Mouse (Mus musculus): ENCODE results near the gene Dclre1a.
"Not testable (repeated sequence)": the region's sequence is repeated elsewhere in the genome, so short reads cannot be mapped to it uniquely, and the experiment has no call there.

Dclre1a gene

DNA sequence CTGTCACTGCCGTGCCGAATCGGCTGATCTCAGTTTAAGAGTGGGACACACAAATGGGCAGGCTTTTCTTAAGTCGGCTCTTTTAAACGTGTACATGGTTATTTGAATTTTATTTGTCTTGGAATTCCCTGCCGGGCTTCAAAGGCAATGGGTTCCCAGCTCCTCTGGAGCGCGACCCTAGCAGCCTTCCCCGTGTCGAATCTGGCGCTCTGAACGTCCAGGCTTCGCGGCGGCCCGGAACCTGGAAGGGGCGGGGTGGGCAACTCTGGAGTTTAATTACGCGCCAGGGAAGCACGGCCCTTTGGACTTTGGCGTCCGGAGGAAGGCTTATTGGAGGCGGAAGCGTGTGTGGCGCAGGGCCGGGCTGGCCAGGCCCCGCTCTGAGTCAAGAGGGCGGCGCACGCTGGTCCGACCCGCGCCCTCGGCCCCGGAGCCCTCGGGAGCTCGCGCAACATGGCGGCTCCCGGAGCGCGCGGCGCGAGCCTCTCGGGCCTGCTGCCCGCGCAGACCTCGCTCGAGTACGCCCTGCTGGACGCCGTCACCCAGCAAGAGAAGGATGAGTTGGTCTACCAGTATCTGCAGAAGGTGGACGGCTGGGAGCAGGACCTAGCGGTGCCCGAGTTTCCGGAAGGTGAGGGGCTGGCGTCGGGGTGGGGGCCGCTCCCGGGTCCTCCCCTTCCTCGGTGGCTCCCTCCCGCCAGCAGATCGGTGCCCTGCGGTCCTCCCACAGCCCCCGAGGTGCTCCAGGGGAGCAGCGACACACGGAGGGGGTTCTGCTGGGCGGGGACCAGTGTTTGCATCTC is 409 bp upstream of the Dclre1a start, which contains the start of gene Nhlrc2:
Nhlrc2 (plus strand) TSS at position 32 of the 803 bp plus-strand sequence.
- peak; percentile 68 for DNase-seq (ENCODE audit: low spot score)

DNA sequence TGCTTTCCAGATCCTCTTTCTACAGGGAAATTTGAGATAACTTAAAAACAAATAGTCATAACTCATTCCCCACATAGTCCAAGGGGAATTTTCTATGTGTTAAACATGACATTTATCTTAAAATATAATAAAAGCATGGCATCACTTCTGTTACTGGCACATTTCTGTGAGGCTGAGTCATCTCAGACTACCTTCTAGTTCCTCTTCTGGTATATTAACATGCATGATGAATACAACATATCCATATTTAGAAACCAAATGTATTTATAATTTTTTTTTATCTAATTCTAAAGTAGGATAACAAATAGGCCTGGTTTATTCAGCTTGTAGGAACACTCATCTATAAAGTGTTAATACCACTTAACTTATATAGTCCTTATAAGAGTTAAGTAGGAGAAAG is 2.0 kb downstream of the Dclre1a start:
- DNase-seq (ENCODE audit: low spot score): no peak

DNA sequence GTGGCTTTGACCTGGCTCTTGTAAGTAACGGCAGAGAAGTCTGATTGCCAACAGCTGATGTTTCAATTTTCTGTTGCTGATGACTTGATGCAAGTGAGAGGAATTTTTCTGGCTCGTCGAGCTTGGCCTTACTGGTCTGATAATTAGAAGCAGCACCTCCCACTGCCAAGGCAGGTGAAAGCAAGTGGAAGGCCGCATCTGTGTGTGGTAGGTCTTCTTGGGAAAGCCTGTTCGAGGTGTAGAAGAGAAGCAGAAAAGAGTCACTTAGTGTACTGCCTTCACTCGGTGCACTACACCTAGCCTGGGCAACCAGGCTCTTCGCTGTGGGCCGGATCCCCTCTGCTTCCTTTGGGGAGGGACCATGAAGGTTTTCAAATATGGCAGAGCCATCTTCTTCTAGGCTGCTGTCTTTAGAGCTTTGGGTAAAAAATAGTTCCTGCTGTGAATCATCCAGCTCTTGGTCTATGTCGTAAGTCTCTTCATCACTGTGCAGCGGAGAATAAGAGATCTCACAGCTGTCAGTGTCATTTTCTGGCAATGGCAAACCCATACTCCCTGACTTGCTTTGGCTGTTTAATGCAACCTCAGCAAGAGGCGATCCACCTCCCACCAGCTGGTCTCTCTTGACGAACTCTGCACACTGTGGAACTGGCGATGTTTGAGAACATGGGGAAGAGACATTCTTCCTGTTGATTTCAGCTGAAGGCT is 3.2 kb downstream of the Dclre1a start:
- no peak for DNase-seq (ENCODE audit: low spot score)

DNA sequence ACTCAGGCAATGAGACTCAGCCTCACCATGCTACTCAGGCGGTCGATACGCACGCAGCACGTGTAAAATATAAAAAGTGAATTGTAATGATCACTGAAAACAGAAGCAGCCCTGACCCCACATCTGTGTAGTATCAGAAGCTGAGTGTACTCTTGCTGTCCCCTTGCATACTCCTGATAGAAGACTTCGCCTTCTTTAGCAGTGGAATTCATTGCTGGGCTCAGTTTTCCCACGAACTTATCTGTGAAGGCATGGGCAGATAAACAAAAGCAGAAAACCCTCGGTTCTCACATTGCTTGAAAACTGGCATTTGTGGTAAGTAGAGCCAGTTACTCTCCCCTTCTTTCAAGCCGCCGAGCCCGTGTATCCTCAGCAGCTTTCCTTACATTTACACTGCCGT is 4.7 kb downstream of the Dclre1a start:
- DNase-seq (ENCODE audit: low spot score): no peak

DNA sequence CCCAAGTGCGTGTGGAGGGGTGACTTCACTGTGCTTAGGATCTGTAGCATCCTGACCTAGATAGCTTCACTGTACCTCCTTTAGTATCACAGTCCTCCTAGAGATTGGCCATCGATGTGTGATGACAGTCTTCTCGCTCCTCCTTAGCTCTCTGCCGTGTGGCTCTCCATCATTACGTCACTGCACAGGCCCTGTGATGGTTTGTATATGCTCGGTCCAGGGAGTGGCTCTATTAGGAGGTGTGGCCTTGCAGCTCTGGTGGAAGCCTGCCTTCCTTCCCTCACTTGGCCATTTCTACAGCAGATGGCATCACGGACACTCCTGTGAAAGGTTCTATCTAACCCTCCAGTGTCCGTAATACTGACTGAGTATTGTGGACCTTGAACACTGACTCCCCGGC is 12.3 kb downstream of the Dclre1a start:
- no peak for DNase-seq (ENCODE audit: low spot score)

DNA sequence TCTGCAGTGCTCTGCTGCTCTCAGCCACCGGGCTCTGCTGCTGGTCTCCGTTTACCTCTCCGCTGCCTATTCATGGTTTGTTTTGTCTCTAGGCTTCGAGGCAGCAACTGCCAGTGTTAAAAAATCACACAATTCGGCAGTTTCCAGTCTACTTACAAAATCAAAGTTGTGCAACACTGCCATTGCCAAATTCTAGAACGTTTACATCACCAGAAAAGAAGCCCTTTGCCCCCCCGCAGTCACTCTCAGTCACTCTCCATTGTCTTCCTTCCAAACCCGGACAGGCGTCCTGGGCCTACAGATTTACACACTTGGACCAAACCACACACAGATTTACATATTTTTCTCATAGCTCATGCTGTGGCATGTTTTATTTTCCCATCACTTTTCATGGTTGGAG is 13.0 kb downstream of the Dclre1a start:
- DNase-seq (ENCODE audit: low spot score): no peak

DNA sequence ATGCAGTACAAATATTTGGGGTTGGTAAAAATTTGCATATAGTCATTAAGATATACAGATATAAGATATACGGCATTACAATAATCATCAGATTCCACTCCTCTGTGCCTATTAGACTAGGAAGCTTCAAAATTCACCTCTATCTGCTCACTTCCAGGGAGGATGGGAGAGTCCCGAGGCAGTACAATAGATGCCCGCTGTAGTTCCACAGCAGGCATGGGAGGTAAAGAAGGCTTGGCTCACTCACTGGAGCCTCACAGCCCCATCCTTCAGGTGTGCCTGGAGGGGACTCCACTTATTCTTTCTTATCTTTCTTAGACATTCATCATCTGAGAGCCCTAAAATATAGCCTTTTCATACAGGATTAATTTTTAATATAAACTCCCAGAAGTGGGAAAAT is 13.7 kb downstream of the Dclre1a start:
- DNase-seq (ENCODE audit: low spot score): no peak

DNA sequence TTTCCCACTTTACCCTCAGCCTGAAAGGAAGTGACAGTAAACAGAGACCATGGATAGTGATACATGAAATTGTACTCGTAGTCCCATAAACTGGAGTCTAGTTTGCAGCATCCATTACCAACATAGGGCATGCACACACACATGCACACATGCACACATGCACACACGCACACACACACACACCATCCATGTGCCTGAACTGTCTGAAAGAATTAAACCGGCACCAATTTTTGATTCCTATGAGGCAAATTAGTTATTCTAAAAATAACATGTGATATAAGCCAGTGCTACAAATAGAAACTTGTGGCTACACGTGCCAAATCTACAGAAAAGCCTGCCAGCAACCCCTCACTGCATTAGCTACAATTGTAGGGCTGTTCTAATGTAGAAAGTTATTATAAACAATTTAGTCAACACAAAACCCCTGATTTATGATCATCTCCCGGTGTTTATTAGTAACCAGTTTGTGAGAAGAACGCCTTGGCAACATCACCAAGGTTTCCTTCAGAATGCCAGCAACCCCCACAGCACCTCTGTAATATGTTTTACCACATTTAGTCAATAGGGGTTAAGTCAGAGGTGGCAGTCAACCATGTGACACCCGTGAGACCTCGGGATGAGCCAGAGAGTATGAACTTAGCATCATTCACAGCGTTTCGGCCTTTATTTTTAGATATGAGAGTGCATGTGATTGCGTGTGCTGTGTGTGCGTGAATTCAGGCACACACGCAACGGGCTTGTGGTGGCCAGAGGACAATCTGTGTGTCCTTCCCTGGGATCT is 14.5 kb downstream of the Dclre1a start:
- no peak for DNase-seq (ENCODE audit: low spot score)

DNA sequence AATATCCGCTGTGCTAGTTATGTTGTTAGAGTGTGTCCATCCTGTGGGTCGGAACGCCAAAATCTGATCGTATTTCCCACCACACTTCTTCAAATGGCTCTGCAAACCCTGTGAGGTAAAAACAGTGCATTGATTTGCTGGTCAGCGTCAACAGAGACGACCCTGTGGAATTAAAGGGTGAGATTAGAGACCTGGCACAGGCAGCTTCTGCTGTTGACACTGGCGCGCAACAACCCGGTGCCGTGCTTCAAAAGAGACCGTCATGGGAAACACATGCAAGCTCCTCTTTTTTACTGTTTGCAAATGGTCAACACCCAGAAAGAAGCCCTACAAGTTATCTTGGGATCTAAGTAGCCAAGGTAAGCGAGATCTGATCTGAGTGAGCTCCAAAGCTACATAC is 16.8 kb downstream of the Dclre1a start:
- DNase-seq (ENCODE audit: low spot score): no peak

DNA sequence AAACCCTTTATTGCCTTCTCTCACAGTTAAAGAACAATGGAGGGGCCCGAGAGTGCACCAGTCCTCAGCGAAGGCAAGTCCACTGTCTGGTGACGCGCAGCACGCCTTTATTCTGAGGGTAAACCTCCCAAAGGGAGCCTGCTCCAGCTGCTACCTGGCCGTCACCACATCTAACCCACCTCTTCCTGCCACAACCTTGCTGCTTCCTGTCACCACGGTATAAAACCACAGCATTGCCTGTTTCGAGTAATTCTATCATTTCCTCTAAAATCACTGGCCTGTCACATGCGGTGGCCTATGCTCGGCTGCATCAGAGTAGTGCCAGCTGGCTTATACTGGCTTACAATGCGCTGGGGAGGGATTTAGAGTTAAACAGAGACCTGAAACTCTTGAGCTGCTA is 17.5 kb downstream of the Dclre1a start:
- DNase-seq (ENCODE audit: low spot score): not testable (repeated sequence)

DNA sequence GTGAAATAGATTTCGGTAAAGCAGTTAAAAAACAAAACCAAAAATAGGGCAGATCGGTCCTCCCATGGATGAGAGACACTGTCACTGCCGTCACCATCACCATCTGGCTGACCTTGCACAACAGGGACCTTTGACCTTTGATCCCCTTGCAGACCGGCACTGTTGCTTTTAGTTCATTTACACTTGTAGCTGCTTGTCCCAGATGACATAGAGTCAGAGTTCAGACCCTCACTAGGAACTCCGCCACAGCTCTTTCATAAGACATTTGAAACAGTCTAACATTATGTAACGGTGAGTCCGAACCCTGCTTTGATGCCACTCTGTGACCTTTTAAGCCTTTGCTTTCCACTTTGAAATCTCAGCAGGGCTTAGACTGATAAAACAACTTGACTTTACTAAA is 28.6 kb downstream of the Dclre1a start:
- not testable (repeated sequence) for DNase-seq (ENCODE audit: low spot score)

DNA sequence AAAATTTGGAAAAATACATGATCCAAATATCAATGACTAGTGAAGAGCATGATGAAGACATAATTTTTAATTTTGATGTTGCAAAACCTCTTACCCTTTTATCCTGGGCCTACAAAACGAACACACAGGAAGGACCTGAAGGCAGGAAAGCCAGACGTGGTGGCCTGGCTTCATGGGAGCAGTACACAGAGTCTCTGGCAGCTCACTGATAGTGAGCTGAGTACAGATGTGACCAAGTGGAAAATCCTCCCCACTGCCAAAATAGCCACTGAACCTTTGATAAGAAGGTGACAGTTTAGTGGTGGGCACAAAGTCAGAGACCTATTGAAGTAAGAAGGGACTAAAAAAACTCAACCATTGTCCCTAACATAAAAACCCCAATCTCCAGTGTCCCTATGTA is 34.5 kb downstream of the Dclre1a start:
- DNase-seq (ENCODE audit: low spot score): not testable (repeated sequence)

DNA sequence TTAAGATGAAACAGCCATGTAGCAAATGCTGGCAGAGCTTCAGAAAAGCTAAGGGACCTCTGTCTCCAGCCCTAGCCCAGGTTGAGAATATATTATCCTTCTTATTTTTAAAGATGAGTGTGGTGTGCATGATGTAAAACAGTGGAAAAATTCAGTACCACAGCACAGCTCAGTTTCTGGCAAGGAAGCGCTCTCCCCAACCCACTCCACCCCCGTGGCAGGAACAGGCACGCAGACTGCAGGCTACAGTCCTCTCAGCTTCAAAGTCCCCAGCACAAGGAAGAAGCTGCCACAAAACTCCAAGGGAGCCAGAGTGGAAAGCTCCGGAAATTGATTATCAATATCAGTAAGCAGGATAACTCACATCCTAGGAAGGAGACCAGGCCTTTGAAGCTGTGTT is 36.8 kb downstream of the Dclre1a start:
- DNase-seq (ENCODE audit: low spot score): not testable (repeated sequence)

DNA sequence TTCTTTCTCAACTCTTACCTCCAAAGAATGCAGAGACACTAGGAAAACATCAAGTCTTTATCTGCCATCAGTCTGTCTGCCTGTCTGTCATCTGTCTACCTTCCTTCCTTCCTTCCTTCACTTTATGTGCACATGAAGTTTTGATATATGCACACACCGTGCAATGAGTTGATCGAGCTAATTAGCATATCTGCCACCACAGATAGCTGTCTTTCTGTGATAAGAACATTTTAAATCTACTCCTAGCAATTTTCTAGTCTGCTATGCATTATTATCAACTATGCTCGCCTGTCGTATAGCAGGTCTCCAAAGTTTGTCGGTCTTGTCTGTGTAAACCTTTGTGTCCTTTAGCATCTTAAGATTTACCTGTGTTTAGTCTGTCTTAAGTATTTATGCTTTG is 44.5 kb downstream of the Dclre1a start:
- not testable (repeated sequence) for DNase-seq (ENCODE audit: low spot score)

DNA sequence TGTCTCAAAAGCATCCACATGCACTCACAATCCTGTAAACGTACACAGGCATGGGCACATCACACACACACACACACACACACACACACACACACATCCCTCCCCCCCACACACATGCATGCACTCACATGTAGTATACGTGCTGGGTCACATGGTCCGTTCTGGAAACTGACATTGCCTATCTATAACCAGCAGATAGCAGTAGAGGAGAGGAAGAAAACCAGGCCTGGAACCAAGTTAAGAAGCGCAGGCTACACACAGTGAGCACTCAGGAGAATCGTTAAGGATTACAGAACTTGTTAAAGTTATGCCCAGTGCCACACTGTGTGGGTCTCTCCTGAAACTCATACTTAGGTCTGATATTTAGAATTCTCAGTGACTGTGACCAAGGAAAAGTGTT is 45.0 kb downstream of the Dclre1a start:
- not testable (repeated sequence) for DNase-seq (ENCODE audit: low spot score)

DNA sequence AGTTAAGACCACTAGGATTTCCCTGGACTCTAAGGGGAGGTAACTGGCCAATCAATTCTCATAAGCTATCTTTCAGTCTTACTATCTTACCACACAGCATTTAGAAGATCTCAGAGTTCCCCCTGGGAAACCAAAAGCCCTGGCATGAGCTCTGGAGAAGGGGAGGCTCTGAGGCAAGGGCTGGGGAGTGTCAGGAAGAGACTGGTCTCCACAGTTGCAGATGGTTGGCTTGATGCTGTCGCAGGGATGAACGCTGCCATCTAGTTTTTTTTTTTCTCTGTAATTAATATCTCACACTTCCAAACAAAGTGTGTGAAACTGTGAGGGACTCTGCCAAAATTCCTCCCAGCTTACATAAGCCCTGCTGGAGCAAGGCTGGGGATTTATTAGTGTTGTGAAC is 53.9 kb downstream of the Dclre1a start:
- not testable (repeated sequence) for DNase-seq (ENCODE audit: low spot score)

DNA sequence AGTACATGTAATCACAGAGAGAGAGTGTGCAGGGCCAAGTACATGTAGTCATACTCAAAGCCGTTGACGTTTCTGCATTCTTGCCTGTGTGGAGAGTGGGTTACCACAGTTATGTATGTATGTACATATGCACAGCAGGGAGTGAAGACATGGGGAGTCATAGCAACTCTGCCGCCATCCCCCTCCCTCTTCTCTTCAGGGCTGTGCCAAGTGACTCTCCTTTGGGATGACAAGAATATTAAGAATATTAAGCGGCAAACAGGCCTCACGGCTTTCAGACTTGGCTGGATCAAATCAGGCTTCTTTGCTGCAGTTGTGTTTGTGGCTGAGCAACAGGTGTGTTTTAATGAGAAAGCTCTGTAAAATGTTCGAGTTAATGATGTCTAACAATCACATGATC is 58.4 kb downstream of the Dclre1a start:
- DNase-seq (ENCODE audit: low spot score): no peak

DNA sequence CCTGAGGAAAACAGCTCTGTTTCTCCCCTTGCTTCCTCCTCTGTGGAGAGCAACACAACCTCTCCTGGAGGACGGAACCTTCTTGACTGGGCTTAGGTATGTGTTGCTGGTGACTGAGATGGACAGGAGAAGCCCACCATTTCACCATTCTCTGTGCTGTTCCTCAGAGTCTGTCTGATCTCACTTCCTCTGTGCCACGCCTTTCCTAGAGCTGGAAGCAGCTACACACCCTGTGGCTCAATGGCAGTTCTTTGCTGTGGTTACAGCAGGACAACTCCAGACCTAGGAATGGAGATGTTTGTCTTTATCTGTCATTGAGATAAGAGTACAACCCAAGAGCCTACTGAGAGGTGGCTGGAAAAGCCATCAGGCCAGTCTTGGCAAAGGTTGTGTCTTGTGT is 60.7 kb downstream of the Dclre1a start:
- no peak for DNase-seq (ENCODE audit: low spot score)

DNA sequence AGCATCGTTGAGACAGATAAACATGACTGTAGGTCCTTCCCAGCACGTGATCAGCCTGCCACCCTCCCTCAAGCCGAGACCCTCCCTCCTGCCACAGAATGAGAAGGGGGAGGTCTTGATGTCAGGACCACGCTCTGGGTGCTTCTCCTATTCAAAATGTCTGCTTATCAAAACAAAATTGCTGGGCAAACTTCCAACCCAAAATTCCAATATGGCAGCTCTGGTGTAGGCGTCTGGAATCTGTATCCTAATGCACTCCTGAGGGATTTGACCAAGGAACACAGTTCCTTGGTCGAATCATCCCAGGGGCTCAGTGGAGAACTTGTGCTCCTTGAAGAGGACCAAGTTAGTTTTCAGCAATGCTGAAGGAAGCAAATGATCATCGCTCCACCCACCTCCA is 61.1 kb downstream of the Dclre1a start:
- DNase-seq (ENCODE audit: low spot score): no peak

DNA sequence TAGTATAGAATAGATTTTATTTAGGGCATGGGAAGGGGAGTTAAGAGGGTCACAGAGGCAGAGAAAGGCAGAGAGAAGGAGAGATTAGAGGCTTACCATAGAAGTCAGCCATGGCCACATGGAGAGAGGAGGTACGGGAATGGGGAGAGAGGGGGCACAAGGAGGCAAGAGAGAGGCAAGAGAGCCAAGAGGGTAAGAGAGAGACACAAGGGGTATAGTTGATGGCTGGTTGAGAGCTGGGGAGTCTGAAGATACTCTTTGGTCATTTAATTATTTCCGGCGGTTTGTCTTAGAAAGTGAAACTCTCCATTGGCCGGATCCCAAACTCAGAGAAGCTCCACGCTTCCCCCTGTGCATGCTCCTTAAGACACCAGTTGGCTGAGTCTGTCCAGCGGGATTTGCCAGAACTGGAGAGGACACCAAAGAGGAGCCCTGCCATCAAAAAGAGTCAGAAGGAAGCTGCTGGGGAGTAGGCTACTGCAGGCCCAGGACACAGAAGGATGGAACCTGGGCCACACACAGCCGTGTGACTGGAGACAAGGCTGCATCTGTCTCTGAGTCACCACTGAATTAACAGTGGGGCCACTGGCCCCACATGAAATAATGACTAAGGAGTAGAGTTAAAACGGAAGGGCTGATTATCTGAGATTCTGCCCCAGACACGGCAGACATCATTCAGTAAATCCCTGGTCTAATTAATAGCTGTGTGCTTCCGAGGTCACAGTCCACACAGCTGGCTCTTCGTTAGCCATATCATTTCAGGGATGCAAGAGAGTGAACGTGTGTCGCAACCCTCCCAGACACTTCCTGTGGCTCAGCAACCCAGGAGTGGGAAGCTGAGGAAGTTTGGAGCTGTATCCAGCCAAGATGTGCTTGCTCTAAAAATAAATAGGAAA is 62.4 kb downstream of the Dclre1a start:
- no peak for DNase-seq (ENCODE audit: low spot score)

DNA sequence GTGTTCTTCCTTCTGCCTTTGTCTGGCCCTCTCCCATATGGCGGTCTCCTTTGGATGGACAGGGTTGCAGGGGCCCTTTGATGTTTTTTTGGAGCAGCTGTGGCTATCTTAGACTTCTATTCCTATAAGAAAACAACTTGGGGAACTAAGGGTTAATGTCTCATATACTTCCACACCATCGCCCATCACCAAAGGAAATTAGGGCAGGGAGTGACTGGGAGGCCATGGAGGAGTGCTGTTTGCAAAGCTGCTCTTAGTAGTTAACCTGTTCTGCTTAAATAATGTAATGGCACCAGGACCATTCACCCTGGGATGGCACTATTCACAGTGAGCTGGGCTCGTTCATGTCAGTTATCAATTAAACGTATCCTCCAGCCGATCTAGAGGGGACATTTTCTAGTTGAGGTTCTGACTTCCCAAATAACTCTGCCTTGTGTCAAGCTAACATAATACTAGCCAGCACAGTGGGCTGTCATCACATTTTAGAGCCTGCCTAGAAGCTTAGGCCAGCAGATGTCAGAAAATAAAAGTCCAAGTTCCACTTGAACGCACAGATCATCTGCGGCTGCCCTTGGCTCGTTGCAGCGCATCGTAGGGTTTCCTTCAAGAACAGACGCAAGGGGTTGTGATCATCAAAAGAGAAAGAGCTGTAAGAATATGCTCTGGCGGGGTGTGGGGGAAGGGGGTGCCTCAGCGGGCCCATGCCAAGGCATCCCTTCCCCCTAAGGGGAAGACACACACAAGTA is 63.2 kb downstream of the Dclre1a start:
- no peak for DNase-seq (ENCODE audit: low spot score)

Data from ovary, postnatal 10 days (tissue).